Mouse (Mus musculus) ES-Bruce4 (cell line): Measurements from ENCODE around the gene Eid1. TPM values are rescaled to one million over a fixed set of nuclear protein-coding genes. Genes with fewer than 3 reads are reported as not detected.

Source experiments
- H3K27ac ChIP-seq: 2 replicates; pipeline ENCODE4 v1.5.1; 2012; ENCODE audit warnings: low read length, inconsistent platforms; ENCODE audit not compliant: insufficient read depth
- H3K27me3 ChIP-seq: 2 replicates; pipeline ENCODE4 v1.6.1; 2012; ENCODE audit warnings: mild to moderate bottlenecking, low read length, inconsistent platforms; ENCODE audit not compliant: control insufficient read depth, poor library complexity, insufficient read depth, severe bottlenecking
- H3K36me3 ChIP-seq: 2 replicates; pipeline ENCODE4 v1.6.1; 2012; ENCODE audit warnings: inconsistent platforms, mild to moderate bottlenecking, low read length, moderate library complexity; ENCODE audit not compliant: control insufficient read depth, poor library complexity, insufficient read depth, severe bottlenecking
- H3K4me1 ChIP-seq: one replicate; pipeline ENCODE4 v1.8.1; 2011; ENCODE audit warnings: low read length; ENCODE audit not compliant: control insufficient read depth, insufficient read depth
- H3K4me3 ChIP-seq: 2 replicates; pipeline ENCODE4 v1.5.1; 2011; ENCODE audit warnings: low read depth, mild to moderate bottlenecking, low read length
- H3K9ac ChIP-seq: 2 replicates; pipeline ENCODE4 v1.6.1; 2012; ENCODE audit warnings: low read depth, mild to moderate bottlenecking, inconsistent platforms; ENCODE audit not compliant: poor library complexity, severe bottlenecking
- H3K9me3 ChIP-seq: replicated peaks from 2 replicates; pipeline ENCODE4 v1.6.1; 2012; ENCODE audit warnings: mild to moderate bottlenecking, low read length, inconsistent platforms; ENCODE audit not compliant: control insufficient read depth, poor library complexity, insufficient read depth, severe bottlenecking
- CTCF ChIP-seq: IDR thresholded peaks from one replicate; pipeline ENCODE4 v1.8.1; 2011; ENCODE audit warnings: low read depth, low read length
- EP300 ChIP-seq: IDR thresholded peaks from 2 replicates; pipeline ENCODE4 v1.6.1; 2011; ENCODE audit warnings: low read depth, low read length; ENCODE audit not compliant: insufficient read depth
- POLR2A ChIP-seq: IDR thresholded peaks from one replicate; pipeline ENCODE4 v1.8.1; 2011; ENCODE audit warnings: low read length; ENCODE audit not compliant: insufficient read depth
- polyA plus RNA-seq: library from polyadenylated mRNA; stranded (reverse); fragments of >200 nt; gene quantifications from 2 replicates; pipeline ENCODE4 v1.2.4, GENCODE M21; 2011; ENCODE audit warnings: low read depth; ENCODE audit not compliant: missing spikeins, insufficient read depth, insufficient read length

The Eid1 gene
- polyA plus RNA-seq, 1 experiment: 15.2 TPM

DNA sequence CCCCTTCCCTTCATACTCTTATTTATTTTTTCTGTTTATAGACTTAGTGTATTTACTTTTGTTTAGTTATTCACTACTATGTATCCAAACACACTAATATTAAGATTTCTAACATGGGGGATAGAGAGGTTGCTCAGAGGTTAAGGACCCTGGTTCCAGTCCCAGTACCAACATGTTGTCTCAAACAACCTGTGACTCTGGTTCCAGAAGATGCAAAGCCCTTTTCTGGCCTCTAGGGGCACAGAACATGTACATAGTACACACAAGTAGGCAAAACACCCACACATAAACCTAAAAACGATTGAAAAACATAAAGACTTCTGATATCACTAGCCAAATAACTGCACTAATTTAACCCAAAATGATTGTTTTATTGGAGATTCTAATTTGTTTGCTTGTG lies 2.0 kb upstream of the Eid1 start:
- no peak overlapping the region for H3K4me3 ChIP-seq
- no peaks in the 10 kb centered on the region for H3K36me3 ChIP-seq
- no peaks in the 10 kb centered on the region for H3K4me1 ChIP-seq
- no peak overlapping the region for H3K27ac ChIP-seq
- no peaks in the 10 kb centered on the region; the same call in 1 of the 2 replicates for H3K27me3 ChIP-seq
- H3K9me3 ChIP-seq: peaks cover 12% of the 10 kb centered on the region
- H3K9ac ChIP-seq: no peak overlapping the region
- TF ChIP-seq POLR2A (no peak), EP300 (no peak), CTCF (no peak)

DNA sequence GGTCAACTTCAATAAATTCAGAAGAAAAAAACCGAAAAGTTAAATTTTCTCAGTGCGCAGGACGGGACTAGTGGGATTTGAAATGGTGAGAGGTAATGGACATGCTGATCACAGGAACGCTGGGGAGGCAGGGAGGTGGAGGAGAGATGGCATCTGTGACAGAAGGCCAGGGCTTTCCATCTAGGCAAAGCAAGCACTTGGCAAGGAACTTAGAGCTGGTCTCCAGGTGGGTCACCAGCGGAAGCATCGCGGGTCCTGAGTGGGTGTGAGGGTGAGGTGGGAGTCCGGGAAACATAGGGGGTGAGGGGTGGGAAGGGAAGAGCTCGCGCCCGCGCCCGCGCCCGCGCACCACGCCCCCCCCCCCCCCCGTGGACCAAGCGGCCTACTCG lies 333 bp upstream of the Eid1 start:
- TF ChIP-seq POLR2A: no peak

DNA sequence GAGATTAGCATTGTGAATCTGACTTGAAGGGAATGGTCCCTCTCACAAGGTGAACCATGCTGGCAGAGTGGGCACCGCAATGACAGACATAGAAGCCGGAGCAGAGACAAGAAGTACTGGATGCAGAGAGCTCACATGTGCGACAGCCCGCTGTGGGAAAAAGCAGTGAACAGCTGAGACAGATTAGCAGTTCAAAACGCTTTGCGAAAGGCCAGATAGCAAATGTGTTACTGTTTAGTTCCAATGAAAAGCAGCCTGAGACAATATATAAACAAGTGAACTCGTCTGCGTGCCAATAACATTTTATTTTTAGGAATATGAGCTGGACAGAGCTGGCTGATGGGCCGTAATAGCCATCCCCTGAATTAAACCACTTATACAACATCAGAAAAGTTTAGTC lies 8.9 kb downstream of the Eid1 start:
- Histone ChIP-seq H3K36me3 (no peaks in the 10 kb centered on the region), H3K9me3 (no peaks in the 10 kb centered on the region), H3K9ac (no peak overlapping the region), H3K4me1 (peaks cover 2% of the 10 kb centered on the region), H3K27me3 (no peaks in the 10 kb centered on the region), H3K27ac (no peak overlapping the region), H3K4me3 (no peak overlapping the region)
- TF ChIP-seq CTCF: no peak
- no peak for TF ChIP-seq EP300
- no peak for TF ChIP-seq POLR2A

More for the DNA sequence above, 333 bp upstream of the Eid1 start:
- peak overlapping the region; percentile 66 for H3K4me3 ChIP-seq
- no peaks in the 10 kb centered on the region; the same call in 1 of the 2 replicates for H3K27me3 ChIP-seq
- H3K27ac ChIP-seq: no peak overlapping the region
- H3K4me1 ChIP-seq: no peaks in the 10 kb centered on the region
- H3K36me3 ChIP-seq: no peaks in the 10 kb centered on the region
- peak overlapping the region; percentile 62; the same call in 1 of the 2 replicates for H3K9ac ChIP-seq
- peaks cover 12% of the 10 kb centered on the region for H3K9me3 ChIP-seq

DNA sequence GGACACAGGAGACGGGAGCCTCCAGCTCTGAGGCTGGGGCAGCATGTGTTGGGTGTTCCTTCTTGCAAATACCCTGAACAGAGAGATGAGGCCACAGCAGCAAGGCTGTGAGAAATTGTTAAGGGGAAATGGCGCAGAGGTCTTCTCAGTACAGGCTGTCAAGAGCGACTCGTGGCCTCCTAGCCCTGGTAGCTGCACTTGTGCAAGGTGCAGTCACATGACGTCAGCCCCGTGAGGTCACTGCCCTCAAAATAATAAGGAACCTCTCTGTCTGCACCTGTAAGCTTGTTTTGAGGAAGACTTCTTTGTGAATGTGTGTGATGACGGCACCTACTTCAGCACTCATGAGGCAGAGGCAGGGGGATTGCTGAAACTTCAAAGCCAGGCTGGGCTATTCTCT lies 11.0 kb downstream of the Eid1 start:
- Histone ChIP-seq H3K36me3 (no peaks in the 10 kb centered on the region), H3K9me3 (no peaks in the 10 kb centered on the region), H3K27ac (no peak overlapping the region), H3K9ac (no peak overlapping the region), H3K27me3 (no peaks in the 10 kb centered on the region), H3K4me1 (peaks cover 2% of the 10 kb centered on the region), H3K4me3 (no peak overlapping the region)
- TF ChIP-seq EP300: no peak
- no peak for TF ChIP-seq POLR2A
- no peak for TF ChIP-seq CTCF

DNA sequence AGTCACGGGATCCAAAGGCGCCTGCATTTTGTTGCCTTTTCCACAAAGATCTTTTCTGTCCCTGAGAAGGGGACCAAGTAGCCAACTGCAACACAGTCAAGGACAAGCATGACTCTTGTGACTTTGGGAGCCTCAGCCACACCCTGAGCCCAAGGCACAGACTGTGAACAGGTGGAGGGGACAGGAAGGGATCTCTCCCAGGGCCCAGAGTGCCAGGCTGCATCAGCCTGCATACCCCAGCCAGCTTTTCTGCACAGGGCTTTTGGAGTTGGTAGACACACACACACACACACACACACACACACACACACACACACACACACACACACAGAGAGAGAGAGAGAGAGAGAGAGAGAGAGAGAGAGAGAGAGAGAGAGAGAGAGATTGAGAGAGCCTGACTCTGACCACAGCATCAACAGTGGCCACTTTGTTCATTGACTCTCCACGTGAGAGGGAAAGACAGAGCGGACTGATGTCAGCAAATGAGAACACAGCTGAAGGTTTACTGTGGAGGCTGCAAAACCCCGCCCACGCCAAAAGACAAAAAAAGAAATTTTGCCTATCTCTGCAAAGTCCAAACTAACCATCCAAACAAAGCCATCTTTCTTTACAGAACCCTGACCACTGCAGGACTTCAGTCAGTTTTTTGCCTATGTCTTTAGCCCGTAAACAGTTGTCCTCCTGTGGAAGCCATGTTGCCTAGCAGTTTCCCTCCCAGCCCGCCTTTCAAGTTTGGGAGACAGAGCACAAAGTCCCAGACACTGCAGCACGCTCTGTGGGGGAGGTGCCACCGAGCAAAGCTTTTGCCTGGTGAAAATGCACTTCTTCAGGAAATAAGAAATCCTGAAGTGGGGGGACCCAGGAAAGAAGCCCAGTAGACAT lies 11.9 kb downstream of the Eid1 start:
- H3K4me1 ChIP-seq: peaks cover 2% of the 10 kb centered on the region
- no peak overlapping the region for H3K27ac ChIP-seq
- H3K9ac ChIP-seq: no peak overlapping the region
- no peak for TF ChIP-seq CTCF
- TF ChIP-seq EP300: no peak
- no peak for TF ChIP-seq POLR2A
- H3K9me3 ChIP-seq: no peaks in the 10 kb centered on the region
- no peaks in the 10 kb centered on the region for H3K27me3 ChIP-seq
- no peaks in the 10 kb centered on the region for H3K36me3 ChIP-seq
- no peak overlapping the region for H3K4me3 ChIP-seq

DNA sequence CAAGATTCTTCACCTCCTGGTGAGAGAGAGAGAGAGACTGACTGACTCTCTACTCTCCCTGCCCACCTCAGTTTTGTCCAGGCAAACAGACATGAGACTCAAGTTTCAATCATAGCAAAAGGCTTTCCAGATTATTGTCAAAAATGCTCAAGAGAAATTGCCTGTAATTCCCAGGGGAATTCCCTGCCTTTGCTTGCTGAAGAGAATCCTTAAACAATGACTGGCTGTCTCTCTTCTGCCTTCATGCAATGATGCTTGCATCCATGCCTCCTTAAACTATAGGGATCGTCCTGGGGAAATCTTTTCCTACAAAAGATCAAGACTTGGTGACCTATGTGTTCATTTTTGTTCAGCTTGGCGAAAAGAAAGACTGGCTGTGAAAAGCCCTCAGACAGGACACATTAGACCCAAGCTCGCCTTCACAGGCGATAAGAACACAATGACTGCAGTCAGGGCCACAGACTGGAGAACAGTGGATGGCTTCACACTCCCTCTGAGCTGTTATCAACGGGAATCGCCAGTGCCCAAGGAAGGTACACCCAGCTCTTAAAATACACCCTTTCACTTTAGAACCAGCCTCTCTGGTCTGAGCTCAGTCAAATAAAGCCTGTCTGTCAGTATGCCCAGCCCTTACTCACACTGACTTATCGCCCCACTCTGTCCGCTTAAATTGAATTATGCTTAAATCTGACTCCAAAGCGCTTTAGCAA lies 12.7 kb downstream of the Eid1 start:
- TF ChIP-seq POLR2A (no peak), EP300 (no peak), CTCF (no peak)
- Histone ChIP-seq H3K9me3 (no peaks in the 10 kb centered on the region), H3K36me3 (no peaks in the 10 kb centered on the region), H3K27ac (no peak overlapping the region), H3K9ac (no peak overlapping the region), H3K27me3 (no peaks in the 10 kb centered on the region), H3K4me3 (no peak overlapping the region), H3K4me1 (peaks cover 2% of the 10 kb centered on the region)
